Mouse (Mus musculus) MEL-GATA-1-ER (cell line): ENCODE data around the gene Tbc1d9b.

Experiments used
- DNase-seq: peaks from one replicate; pipeline ENCODE4 v3.0.0-alpha.2; 2012; ENCODE audit warnings: low read depth; ENCODE audit errors: extremely low read depth

The Tbc1d9b gene

DNA sequence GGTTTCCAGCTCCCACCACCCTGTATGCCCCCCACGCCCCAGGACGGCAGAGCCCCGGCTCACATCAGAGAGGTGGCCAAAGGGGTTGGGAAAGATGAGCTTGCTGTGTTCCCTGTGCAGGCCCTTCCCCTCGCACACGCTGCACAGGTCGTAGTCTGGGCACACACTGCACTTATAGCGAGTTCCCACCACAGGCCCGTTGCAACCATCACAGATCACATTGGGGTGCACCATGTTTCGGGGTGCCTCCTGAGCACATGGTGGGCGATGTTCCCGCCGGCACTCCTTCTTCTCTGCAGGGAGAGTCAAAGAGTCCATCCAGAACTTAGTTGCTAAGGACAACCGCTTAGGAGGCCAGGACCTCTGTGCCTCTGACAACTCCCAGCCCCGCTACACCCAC, 76.1 kb downstream of the Tbc1d9b start:
- DNase-seq, result no peak

DNA sequence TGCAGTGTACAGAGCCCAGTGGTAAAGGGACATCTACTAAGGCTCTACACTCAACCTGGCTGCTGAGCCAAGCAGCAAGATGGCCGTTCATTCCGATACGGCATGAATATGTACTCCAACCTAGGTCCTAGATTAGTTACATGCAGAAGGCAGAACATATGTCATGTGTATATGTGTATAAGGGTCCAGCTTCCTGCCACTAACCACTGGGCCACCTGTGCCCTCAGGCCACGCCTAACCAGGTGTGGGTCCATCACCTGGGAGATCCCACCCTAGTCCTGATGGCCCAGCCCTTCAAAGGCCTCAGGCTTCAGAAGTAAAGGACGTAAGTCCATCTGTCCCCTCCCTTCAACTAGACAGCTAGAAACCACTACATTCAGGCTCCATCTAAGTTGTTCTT, 76.8 kb downstream of the Tbc1d9b start:
- DNase-seq, result no peak

DNA sequence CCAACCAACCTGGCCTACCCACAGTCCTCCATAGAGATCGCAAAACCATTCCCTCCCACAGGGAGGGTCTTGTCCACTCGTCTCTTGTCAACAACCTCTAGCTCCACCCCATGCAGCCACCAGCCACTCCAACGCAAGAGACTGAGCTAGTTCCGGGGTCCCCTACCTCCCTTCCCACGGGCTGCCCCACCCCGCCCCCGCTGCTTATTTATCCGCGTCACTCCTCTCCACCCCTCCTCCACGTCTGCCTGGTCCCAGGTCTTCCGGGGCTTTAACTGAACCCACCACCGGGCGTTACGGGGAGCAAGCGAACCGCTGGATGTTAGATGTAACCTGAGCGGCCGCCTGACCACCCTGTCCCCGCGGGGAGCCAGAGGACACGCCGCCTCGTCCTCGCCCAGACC, 78.9 kb downstream of the Tbc1d9b start:
- peak; percentile 87 for DNase-seq

DNA sequence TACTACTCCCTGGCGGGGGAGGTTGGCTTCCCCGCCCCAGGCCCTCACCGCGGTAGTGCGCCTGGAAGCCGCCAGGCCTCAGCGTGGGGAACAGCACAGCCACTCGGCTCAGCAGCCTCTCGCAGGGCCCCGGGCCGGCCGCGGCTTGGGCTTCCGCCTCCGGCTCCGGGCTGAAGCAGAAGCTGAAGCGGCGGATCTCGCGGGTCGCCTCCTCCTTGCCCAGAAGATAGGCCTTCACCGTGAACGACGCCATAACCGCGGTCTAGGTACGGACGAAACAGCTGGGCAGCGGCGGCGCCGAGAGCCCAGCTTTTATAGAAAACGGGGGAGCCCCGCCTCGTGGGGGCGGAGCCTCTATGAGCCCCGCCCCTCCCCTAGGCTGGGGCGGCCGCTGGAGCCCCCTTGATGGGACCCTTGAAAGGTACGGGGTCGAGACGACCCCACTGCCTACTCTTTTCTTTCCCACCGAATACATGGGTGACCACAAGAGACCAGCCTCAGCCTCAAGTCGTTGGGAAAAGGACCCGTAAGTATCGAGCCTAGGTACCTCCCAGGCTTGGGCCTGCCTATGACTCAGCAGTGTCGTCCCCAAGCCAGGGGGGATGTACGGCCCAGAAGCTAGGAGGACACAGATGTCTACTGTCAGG, 79.4 kb downstream of the Tbc1d9b start, which contains the start of the genes Sqstm1 and Mgat4b:
Sqstm1 (minus strand) TSS at position 323 of the 647 bp plus-strand sequence.
Mgat4b (plus strand) TSS at position 386 of the 647 bp plus-strand sequence.
- peak; percentile 57 for DNase-seq

DNA sequence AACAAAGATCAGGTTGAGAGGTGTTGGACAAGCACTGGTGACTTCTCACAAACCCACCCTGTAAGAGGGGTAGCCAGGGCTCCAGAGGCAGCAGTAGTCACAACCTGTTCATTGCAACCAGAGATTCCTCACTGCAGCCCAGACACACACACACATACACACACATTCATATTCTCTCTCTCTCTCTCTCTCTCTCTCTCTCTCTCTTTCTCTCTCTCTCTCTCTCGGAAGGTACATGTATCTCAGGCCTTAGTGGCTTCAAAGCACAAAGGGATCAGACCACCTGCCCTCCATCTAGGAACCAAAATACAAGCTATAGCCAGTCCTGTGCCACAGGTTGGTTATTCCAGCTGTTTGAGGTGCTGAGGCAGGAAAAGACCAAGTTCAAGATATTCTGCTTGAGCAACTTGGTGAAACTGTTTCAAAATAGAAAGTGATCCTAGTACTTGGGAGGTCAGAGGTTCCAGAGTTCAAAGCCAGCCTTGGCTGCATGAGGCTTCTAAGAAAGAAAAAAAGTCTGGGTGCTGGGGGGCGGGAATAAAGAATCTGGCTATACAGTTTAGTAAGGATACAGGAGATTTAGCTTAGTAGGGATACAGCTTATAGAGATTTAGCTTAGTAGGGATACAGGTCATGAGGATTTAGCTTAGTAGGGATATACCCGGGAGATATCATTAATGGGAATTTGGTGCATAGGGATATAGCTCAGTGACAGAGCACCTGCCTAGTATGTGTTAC, 80.3 kb downstream of the Tbc1d9b start:
- DNase-seq, result no peak

DNA sequence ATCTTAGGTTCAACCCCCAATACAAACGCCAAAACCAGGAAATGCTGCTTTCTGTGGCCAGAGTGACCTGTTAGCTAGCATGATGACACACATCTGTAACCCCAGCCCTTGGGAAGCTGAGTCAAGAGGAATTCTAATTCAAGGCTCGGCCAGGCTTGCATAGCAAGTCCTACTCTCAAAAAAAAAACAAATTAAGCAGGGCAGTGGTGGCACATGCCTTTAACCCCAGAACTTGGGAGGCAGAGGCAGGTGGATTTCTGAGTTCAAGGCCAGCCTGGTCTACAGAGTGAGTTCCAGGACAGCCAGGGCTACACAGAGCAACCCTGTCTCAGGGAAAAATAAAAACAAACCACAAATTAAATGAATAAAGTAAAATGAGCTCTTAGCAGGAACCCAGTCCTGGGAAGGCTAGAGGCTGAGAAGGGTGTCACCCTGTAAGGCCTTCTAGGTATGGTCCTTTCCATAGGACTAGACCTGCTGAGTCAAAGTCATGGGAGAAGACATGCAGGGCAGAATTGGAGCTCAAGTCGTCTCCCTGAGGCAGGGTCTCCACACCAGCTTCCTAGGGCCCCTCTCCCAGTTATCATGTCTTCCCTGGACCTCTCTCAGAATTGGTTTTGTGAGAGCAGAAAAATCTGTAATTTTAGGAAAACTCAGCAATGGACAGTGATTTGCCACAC, 81.0 kb downstream of the Tbc1d9b start:
- DNase-seq, result no peak

DNA sequence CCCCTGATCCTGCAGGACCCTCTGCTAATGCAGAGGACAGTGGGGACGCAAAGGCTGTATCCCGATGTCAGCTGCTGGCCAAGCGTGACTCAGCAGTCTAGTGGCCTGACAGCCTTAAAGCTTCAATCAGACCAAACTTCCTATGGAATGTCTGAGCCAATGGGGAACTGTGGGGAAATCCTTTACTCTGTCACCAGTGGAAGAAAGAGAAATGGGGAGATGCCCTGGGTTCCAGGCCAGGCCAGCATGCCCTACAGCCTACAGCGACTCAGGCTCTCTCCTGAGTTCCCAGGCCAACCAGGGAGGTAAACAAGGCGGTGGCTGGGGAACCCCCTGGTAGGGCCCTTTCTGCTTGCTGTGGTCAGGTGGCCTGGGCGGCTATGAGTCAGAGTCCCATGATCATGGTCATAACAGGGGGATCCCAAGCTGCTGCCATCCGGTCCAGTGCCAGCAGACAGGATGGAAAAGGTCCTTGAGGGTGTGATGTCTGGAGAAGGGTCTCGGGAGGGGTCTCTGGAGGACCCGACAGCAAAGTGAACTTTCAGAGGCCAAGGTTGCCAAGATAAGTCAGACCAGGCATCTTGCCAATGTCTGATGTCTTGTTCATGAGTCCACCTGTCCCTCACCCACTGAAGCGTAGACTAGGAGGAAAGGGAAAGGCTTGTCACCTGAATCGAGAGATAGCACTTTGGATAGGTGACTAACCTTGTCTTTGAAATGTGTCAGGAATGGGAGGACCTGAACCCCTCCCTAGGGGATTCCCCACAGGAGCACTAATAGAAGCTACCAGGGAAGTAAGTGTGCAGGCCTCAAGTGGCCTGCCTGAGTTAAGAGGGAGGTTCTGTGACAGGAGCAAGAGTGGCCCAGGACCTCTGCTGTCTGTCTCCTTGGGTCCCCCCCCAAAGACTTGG, 81.9 kb downstream of the Tbc1d9b start:
- no peak for DNase-seq

DNA sequence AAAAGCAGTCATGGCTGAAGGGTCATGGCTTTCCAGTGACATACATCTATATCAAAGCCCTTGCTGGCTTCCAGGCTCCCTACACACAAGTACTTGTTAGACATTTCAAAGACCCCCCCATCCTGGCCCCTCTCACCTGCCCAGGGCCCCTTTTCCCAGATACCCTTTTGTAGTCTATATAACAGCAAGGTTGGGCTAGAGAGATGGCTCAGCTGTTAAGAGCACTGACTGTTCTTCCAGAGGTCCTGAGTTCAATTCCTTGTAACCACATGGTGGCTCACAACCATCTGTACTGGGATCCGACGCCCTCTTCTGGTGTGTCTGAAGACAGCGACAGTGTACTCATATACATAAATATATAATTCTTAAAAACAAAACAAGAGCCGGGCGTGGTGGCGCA, 83.4 kb downstream of the Tbc1d9b start:
- no peak for DNase-seq

DNA sequence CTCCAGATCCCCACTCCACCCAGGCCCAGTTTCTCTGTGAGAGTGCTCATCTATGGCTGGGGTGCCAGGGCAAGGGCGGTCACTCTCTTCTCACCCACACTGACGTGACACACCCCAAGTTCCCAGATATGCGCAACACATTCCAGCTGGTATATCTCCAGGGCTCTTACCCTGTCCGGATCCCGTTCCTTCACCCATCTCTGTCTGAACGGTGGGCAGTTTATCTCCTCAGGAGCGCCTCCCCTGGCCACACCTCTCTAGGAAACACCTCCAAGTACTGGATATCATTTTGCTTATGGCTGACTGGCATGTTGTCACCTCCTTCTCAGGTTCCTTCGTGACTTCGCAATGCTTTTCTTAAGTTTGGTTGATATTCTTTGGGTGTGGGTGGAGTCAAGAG, 84.4 kb downstream of the Tbc1d9b start:
- no peak for DNase-seq

DNA sequence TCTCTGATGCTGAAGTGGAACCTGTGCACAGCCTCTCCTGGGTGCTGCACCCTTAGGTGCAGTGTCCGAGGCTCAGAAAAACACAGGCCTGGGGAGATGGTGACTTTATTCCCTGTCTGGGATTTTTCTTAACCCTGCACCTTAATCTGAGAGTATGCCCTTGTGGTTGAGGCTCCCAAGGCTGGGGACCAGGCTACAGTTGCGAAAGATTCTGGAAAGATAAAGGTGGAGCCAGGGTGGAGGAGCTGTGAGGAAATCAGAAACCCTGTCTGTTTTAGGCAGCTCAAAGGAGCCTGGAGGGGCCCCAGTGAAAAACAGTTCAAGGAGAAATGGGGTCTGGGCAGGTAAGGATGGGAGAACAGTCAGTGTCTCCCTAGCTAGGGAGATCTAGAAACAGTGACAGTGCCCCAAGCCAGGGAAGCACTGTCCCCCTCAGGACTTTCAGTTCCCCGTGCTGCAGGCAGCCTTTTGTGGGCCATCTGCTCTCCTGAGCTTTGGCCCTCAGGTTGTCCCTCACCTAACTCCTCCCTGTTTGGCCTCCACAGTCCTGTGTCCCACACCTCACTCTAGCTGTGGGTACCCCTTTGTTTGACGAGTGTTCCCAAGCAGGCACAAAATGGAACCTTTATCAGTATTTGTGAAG, 85.6 kb downstream of the Tbc1d9b start:
- no peak for DNase-seq

DNA sequence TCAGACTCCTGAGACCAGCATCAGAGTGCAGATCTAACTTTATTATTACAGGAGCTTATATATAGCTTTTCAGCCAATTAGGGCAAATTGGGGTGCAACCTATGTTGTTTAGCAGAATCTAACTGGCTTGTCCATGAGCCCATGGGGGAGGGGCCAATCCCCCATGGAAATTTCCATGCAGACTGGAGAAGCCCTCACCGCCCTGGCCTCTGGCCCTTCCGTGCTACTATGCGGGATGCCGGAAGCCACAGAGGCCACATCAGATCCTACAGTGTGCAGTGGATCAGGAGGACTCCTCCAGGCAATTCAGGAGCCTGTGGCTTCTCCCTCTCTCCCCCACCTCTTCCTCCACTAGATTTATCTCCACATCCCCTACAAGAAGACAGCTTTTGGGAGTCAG, 86.6 kb downstream of the Tbc1d9b start:
- no peak for DNase-seq

DNA sequence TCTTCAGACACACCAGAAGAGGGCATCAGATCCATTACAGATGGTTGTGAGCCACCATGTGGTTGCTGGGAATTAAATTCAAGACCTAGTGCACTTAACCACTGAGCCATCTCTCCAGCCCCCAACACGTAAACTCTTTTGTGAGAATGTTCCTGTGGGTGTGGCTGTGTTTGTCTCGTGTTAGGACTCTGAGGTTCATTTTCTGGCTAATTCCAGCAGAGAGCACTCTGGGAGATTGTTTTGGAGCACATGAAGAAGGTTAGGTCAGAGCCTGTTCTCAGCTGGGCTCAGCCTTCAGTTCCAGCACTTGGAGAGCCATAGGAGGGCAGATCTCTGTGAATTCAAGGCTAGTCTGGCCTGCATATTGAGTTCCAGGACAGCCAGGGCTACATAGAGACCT, 88.6 kb downstream of the Tbc1d9b start:
- no peak for DNase-seq
